Mouse (Mus musculus) myocyte (in vitro differentiated cells): Measurements from ENCODE around the gene Zfp658.

ENCODE experiments used
- E2F4 ChIP-seq: IDR thresholded peaks from one replicate; pipeline ENCODE4 v1.6.1; 2011; ENCODE audit warnings: mild to moderate bottlenecking, control low read depth, moderate library complexity; ENCODE audit not compliant: insufficient read depth
- MYOG ChIP-seq, 3 experiments: IDR thresholded peaks; one replicate each; pipeline ENCODE4 v1.6.1; 2011; ENCODE audit warnings: control low read depth in 2 of 3, low read depth in 2 of 3, mild to moderate bottlenecking in 2 of 3; ENCODE audit not compliant: insufficient read length in 2 of 3, control insufficient read depth in 1 of 3, insufficient read depth in 1 of 3

DNA sequence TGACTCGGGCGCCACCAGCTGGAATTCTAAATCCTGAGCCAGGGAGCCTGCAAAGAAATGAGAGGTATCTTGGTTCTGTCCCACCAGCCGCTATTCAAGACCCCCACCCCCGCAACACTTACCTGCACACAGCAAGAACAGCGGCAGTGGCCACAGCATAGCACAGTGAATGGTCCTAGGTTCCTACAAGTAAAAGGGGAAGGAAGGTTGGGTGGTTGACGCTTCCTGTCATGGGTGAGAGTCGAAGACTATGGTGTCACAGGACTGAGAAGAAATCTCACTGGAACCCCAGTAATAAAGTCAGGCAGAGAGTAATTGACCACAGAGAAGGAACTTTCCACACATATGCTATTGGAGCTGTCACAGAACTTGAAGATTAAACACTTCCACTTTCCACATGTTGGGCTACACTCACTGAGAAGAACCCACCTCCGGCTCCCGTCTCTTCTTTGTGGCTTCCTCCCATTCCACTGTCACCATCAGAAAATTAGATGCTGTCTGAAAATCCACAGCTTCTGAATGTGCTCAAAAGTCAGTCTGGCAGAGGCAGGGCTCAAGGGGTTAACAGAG lies 29.0 kb upstream of the Zfp658 start:
- TF ChIP-seq E2F4 (no peak), MYOG (IDR thresholded peaks at IDR 0.05; ENCODE audit: control insufficient read depth in 1 of 3, insufficient read depth in 1 of 3, insufficient read length in 2 of 3, low read depth in 2 of 3) (no peak)
